Mouse (Mus musculus) olfactory bulb, adult 2 months (tissue): ENCODE results near the gene Ice1.

Source experiments
- CTCF ChIP-seq: fragments of 200-500 bp; IDR thresholded peaks from 2 replicates; pipeline ENCODE4 v1.5.1; 2012; ENCODE audit warnings: low read depth, mild to moderate bottlenecking, low read length, moderate library complexity; ENCODE audit not compliant: insufficient read depth
- POLR2A ChIP-seq: fragments of 200-500 bp; IDR thresholded peaks from 2 replicates; pipeline ENCODE4 v1.6.1; 2012; ENCODE audit warnings: mild to moderate bottlenecking, low read depth, low read length, moderate library complexity; ENCODE audit not compliant: insufficient read depth

DNA sequence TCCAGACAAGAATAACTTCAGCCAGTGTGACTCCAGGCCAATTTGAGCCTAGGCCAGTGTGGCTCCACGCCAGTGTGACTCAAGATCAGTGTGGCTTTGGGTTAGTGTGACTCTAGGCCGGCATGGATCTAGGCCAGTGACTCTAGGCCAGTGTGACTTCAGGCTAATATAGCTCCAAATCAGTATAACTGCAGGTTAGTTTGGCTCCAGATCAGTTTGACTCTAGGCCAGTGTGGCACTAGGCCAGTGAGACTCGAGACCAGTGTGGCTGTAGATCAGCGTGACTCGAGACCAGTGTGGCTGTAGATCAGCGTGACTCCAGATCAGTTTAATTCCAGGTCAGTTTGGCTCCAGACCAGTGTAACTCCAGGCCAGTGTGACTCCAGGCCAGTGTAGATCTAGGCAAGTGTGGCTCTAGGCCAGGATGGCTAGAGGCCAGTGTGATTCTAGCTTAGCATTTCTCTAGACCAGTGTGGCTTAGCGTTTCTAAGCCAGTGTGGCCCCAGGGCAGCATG is 47.1 kb downstream of the Ice1 start:
- TF ChIP-seq POLR2A (no peak), CTCF (no peak)
